ENCODE assay signal across 33 mouse cellular contexts in the genomic region with DNA sequence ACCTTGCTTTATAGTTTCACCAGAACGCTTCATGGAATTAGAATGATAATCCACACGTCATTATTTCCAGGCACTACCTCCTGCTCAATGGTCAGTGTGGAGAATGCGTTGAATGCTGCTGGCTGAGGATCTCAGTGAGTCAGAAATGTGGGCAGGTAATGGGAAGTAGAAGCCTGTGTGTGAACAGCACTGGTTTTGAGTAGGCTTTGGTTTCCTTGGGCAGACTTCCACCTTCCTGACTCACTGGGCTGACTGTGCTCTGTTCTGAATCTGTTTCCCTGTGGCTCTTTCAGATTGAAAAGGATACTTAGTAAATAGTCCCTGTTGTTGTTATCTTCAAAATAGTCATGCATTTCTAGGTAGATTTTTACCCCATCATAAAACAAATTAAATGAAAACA. TPM values are rescaled to one million over a fixed set of nuclear protein-coding genes. Genes with fewer than 3 reads are reported as not detected.
DNase-seq lines count a peak whose midpoint lies in the region.
"Had no signal": no experiment of that assay in that cellular context is flagged by ENCODE, and none has a peak within 500 bp of the region (broad histone marks: within the 10 kb centered on the region; RNA-seq: fewer than 3 reads in every experiment).

No protein-coding gene starts in this region.

- peak; percentile 53 for DNase-seq in layer of hippocampus, adult 9-11 months
- no peak for DNase-seq in layer of hippocampus, postnatal 10 days (ENCODE audit: low spot score in 2 of 2)
- DNase-seq in 3134 (ENCODE audit: extremely low read depth, insufficient read length, low spot score) (peak; percentile 32), 3T3-L1 (ENCODE audit: low read depth, low spot score) (peak; percentile 91)
- peak; percentile 33 for DNase-seq in gonadal fat pad, adult 2 months (ENCODE audit: low read depth)
- DNase-seq in natural killer cell, adult 2 months (ENCODE audit: low spot score in 2 of 2): no peak
- DNase-seq in kidney, postnatal 10 days: no peak
- DNase-seq: adrenal gland, adult 2 months; cerebellum, adult 18-20 months; cerebellum, postnatal 14 days; gastrocnemius, postnatal 25 days; heart, adult 2 months; heart, postnatal 36 days; kidney, adult 18-20 months; lung, embryonic 14.5 days; thymus, adult 2 months; thymus, postnatal 4 days had no signal

RNA-seq across cellular contexts. Expression of gene Cldn16, which starts 22.9 kb away (rescaled TPM):
- not detected for total RNA-seq in layer of hippocampus, postnatal 10 days (2021)
- 0.43 and 0.79 TPM in 2 replicates for polyA plus RNA-seq in gonadal fat pad, adult 2 months (2012; rRNA removed)
- total RNA-seq: adrenal gland, adult 2 months; gastrocnemius, postnatal 25 days; heart, adult 2 months; heart, postnatal 36 days; layer of hippocampus, adult 2 months; left cerebral cortex, postnatal 25 days; megakaryocyte, adult 5-6 weeks; neutrophil, adult 5-6 weeks had no signal
- polyA plus RNA-seq: adrenal gland, adult 2 months; CD4-positive, CD25-positive, alpha-beta regulatory T cell, adult 4 months; embryonic facial prominence, embryonic 12.5 days; forebrain, embryonic 13.5 days; frontal cortex, adult 2 months; heart, adult 2 months; heart, embryonic 14.5 days; hindbrain, embryonic 14.5 days; inflammation-experienced regulatory T-cells, adult 6 months; limb, embryonic 15.5 days; liver, embryonic 14.5 days; lung, embryonic 14.5 days; midbrain, embryonic 12.5 days; small intestine, adult 2 months; stomach, embryonic 16.5 days; thymus, adult 2 months had no signal

Comparison
In these comparisons a context has a peak if more than half of its experiments do, and no peak if none do; other contexts are left out.
1. DNase-seq: peak in layer of hippocampus, adult 9-11 months (single experiment), 3134 (single experiment), 3T3-L1 (single experiment) and gonadal fat pad, adult 2 months (single experiment); none in layer of hippocampus, postnatal 10 days (0 of 2), natural killer cell, adult 2 months (0 of 2) and kidney, postnatal 10 days (single experiment).